Mouse (Mus musculus) heart, embryonic 10.5 days (tissue): ENCODE data around the gene Rimkla. TPM values are rescaled to one million over a fixed set of nuclear protein-coding genes. Genes with fewer than 3 reads are reported as not detected.

Experiments used
- DNase-seq: peaks from one replicate; pipeline ENCODE4 v3.0.0-alpha.2; 2017; ENCODE audit warnings: low spot score
- H3K27ac ChIP-seq: fragments of 300-500 bp; sonication (generic); 2 replicates; pipeline ENCODE4 v1.5.1; 2016; ENCODE audit warnings: mild to moderate bottlenecking
- H3K27me3 ChIP-seq: fragments of 300-500 bp; sonication (generic); 2 replicates; pipeline ENCODE4 v1.6.1; 2016; ENCODE audit warnings: mild to moderate bottlenecking; ENCODE audit not compliant: poor library complexity, insufficient read depth, severe bottlenecking
- H3K36me3 ChIP-seq: fragments of 300-500 bp; sonication (generic); 2 replicates; pipeline ENCODE4 v1.6.1; 2016; ENCODE audit warnings: mild to moderate bottlenecking, moderate library complexity
- H3K4me1 ChIP-seq: fragments of 300-500 bp; sonication (generic); 2 replicates; pipeline ENCODE4 v1.6.1; 2016; ENCODE audit warnings: mild to moderate bottlenecking
- H3K4me3 ChIP-seq: fragments of 300-500 bp; sonication (generic); 2 replicates; pipeline ENCODE4 v1.5.1; 2016; ENCODE audit warnings: mild to moderate bottlenecking, moderate library complexity
- H3K9me3 ChIP-seq: fragments of 300-500 bp; sonication (generic); 2 replicates; pipeline ENCODE4 v1.6.1; 2016; ENCODE audit warnings: mild to moderate bottlenecking, moderate library complexity
- WGBS: fragments of 180-500 bp; shearing (Covaris S2); methylation state at CpG from one replicate; pipeline ENCODE4 v1.1.7; 2016; 5-methylcytosine and 5-hydroxymethylcytosine counted together
- polyA plus RNA-seq: library from polyadenylated mRNA; unstranded; fragments of >200 nt; fragmentation: Nextera tagmentation; extraction: Ambion mirVana; gene quantifications from 2 replicates; pipeline ENCODE4 v1.2.1, GENCODE M21; 2016

The Rimkla gene
- polyA plus RNA-seq, 1 experiment from 2014 or later: 4.4 TPM

DNA sequence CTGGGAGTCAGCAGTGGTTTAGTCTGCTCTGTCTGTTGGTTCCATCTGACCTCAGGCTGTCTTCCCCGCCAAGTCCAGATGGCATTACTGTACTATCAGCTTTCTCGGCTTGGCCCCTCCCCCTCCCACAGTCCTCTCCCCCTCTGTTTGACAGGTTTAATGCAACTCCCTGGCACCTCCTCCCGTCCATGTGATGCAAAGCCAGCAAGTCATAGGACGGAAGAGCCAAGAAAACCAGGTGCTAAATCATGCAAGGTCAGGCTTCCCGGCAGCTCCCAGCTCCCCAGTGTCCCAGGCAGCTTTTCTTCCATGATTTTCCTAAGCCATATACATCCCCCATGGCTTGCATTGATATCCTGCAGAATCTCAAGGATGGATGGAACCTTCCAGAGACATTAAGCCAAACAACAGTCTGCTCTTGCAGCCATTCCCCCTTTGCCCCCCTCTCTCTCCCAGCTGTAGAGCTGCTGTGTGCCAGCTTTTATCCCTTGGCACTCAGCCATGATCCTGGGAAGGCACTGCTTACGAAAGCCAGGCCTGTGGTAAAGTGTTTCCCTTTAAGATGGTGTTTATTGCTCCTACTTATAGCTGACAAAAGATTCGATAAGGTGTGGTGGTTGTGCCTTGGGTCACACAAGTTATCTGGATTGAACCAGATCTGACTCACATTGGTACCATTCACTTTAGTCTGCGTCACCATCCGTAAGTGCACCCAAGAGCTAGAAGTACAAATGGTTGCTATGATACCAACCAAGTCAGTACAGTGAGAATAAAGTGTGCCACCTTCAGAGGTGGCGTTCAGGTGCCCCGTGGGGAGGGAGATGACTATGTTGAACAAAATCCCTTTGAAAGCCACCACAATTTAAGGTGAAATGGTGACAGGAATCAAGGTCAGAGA, 29.3 kb downstream of the Rimkla start:
- DNase-seq: no peak
- WGBS: 44% methylated on average over 11 of the region's 11 CpGs
- no peaks in the 10 kb centered on the region for H3K9me3 ChIP-seq
- 0 out of 2 replicates have a peak, but pooled peaks cover 8% of the 10 kb centered on the region for H3K27me3 ChIP-seq
- 0 out of 2 replicates have a peak, but pooled peaks cover under 1% of the 10 kb centered on the region for H3K36me3 ChIP-seq
- no peak overlapping the region for H3K4me3 ChIP-seq
- peak overlapping the region; percentile 3; the same call in 1 of the 2 replicates for H3K27ac ChIP-seq
- H3K4me1 ChIP-seq: peaks cover 26% of the 10 kb centered on the region

DNA sequence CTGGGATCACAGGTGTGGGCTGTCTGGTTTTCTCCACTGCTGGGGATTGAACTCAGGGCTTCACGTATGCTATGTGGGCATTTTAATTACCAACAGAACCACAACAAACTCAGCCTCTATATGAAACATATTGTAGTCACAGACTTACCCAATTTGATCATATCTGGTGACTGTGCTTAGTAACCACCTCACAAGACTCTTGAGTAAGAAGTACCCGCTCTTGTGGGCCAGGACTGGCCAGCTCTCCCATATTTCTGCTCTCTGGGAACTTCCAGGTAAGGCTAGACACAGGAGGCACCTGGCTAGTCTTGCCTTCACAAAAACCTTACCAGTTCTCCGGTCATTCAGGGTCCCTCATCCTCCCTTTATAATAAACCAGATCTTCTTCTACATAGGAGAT, 30.0 kb downstream of the Rimkla start:
- peaks cover 26% of the 10 kb centered on the region for H3K4me1 ChIP-seq
- H3K27me3 ChIP-seq: 0 out of 2 replicates have a peak, but pooled peaks cover 7% of the 10 kb centered on the region
- no peak for DNase-seq
- H3K9me3 ChIP-seq: no peaks in the 10 kb centered on the region
- no peaks in the 10 kb centered on the region for H3K36me3 ChIP-seq
- H3K4me3 ChIP-seq: no peak overlapping the region
- 87% methylated on average over 3 of the region's 3 CpGs for WGBS
- H3K27ac ChIP-seq: 0 out of 2 replicates have a peak overlapping the region, but pooled peaks have one; percentile 3

DNA sequence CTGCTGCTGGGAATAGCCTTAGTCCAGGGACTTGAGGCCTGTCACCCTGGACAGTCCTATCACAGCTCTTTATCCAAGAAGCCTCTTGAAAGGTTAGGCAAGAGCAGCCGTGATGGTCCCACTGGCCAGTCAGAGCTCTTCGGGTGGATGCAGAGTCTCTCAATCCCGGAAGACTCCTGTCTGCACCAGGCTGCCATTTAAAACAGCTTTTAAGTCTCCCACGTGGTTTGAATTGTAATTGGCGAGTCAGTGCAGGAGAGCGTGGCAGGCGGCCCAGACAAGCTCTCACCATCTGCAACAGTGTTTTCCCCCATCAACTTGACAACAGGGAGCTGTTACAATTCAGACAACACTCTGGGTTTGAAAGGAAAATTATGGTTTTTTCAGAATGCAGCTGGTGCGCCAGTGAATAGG, 31.7 kb downstream of the Rimkla start:
- no peak overlapping the region for H3K27ac ChIP-seq
- DNase-seq: no peak
- 41% methylated on average over 8 of the region's 8 CpGs for WGBS

DNA sequence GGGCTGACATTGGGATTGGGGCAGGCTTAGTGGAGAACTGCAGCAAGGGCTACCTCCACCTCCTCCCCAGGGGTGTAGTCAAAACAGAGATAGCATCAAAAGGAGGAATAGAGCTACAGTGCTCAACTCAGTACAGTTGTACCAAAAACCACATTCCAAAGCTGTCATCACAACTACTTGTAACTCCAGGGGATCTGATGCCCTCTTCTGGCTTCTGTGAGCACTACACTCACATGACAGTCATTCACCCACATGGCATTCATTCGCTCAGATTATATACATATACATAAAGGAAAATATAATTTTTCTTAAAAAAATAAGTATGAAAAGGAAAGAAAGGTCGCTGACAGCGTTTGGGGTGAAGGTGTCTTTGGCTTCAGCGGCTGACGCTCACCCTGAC, 32.1 kb downstream of the Rimkla start:
- H3K4me1 ChIP-seq: peaks cover 26% of the 10 kb centered on the region
- H3K27me3 ChIP-seq: 0 out of 2 replicates have a peak, but pooled peaks cover under 1% of the 10 kb centered on the region
- H3K4me3 ChIP-seq: no peak overlapping the region
- DNase-seq: no peak
- no peaks in the 10 kb centered on the region for H3K9me3 ChIP-seq
- no peaks in the 10 kb centered on the region for H3K36me3 ChIP-seq
- 57% methylated on average over 5 of the region's 5 CpGs for WGBS
- no peak overlapping the region for H3K27ac ChIP-seq

More for the DNA sequence above, 31.7 kb downstream of the Rimkla start:
- Histone ChIP-seq H3K4me1 (peaks cover 26% of the 10 kb centered on the region), H3K4me3 (no peak overlapping the region), H3K27me3 (0 out of 2 replicates have a peak, but pooled peaks cover 5% of the 10 kb centered on the region), H3K9me3 (no peaks in the 10 kb centered on the region), H3K36me3 (no peaks in the 10 kb centered on the region)

DNA sequence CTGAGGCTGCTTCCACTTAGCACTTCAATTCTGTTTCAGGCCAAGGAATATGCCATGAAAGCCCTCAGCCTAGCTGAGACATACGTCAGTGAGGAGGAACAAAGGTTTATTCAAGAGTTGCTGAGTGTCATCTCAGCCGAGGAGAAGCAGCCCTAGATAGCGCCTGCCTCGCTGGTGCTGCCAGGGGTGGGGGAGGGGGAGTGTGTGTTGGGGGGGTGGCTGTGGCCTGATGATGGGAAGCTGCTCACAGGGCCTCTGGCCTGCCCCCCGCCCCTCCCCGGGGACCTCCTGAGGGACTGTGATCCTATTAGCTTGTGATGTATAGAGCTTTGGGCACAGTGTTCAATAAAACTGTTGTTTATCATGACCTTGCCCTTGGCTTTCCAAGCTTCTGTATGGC, 38.9 kb downstream of the Rimkla start:
- WGBS: 11% methylated on average over 6 of the region's 6 CpGs
- H3K36me3 ChIP-seq: no peaks in the 10 kb centered on the region
- 0 out of 2 replicates have a peak, but pooled peaks cover 5% of the 10 kb centered on the region for H3K27me3 ChIP-seq
- H3K27ac ChIP-seq: peak overlapping the region; percentile 39
- no peak overlapping the region for H3K4me3 ChIP-seq
- no peaks in the 10 kb centered on the region for H3K9me3 ChIP-seq
- DNase-seq: no peak
- H3K4me1 ChIP-seq: peaks cover 22% of the 10 kb centered on the region

DNA sequence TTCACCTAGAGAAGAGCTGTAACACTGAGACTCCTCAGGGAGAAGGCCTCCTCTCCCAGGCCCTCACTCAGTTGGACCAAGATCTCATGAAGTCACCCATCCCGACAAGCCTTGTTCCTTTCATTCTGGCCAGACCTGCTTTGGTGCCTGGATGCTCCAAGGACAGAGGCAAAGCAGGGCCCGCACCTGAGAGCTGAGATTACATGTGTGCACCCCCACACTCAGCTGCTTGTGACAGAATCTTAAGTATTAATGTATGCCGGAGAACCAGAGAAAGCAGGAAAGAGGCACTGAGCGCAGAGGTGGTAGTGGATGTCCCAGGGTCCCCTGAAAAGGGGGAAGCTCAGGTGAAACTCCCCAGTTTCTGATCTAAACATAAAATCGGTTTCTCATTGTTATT, 39.3 kb downstream of the Rimkla start:
- H3K27ac ChIP-seq: peak overlapping the region; percentile 39; the same call in 1 of the 2 replicates
- 0 out of 2 replicates have a peak, but pooled peaks cover 5% of the 10 kb centered on the region for H3K27me3 ChIP-seq
- H3K9me3 ChIP-seq: no peaks in the 10 kb centered on the region
- H3K4me3 ChIP-seq: no peak overlapping the region
- WGBS: 59% methylated on average over 5 of the region's 5 CpGs
- peaks cover 22% of the 10 kb centered on the region for H3K4me1 ChIP-seq
- H3K36me3 ChIP-seq: no peaks in the 10 kb centered on the region
- no peak for DNase-seq

DNA sequence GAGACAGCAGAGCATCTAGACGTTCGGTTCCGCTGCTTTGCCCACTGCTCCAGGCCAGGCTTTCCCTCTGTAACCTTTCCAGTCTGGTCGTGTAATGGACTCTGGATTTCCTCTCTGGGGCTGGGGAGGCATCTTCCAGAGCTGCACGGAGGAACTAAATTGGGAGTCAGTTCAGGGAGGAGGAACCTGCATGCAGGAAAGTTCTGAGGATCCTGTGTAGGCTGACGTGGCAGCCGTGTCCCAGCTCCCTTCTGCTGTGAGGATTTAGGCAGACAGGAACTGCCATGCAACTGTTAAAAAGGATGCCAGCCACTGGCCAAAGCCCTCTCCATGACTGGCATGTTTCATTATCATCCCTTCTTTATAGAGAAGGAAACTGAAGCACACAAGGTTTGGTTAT, 42.0 kb downstream of the Rimkla start:
- Histone ChIP-seq H3K27me3 (0 out of 2 replicates have a peak, but pooled peaks cover 5% of the 10 kb centered on the region), H3K4me1 (peaks cover 22% of the 10 kb centered on the region), H3K9me3 (no peaks in the 10 kb centered on the region), H3K36me3 (no peaks in the 10 kb centered on the region), H3K27ac (no peak overlapping the region), H3K4me3 (no peak overlapping the region)
- no peak for DNase-seq
- 70% methylated on average over 7 of the region's 7 CpGs for WGBS

DNA sequence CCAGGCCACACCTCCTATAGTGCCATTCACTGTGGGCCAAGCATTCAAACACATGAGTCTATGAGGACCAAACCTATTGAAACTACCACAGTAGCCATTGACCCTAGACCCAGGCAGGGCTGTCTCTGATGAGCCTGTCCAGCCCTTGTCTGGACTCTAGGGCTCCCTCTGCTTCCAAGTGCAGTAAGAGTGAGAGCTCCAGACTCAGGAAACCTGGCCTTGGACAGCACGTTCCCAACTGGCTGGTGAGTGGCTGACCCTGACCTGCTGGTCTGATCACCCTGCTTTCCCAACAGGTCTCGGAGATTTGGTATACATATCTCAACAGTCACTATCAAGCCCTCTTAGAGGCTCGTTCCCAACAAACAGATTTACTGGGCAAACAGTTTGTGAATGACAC, 44.6 kb downstream of the Rimkla start:
- H3K27me3 ChIP-seq: 0 out of 2 replicates have a peak, but pooled peaks cover 5% of the 10 kb centered on the region
- DNase-seq: no peak
- no peaks in the 10 kb centered on the region for H3K36me3 ChIP-seq
- no peak overlapping the region for H3K4me3 ChIP-seq
- no peak overlapping the region for H3K27ac ChIP-seq
- WGBS: 71% methylated on average over 3 of the region's 3 CpGs
- no peaks in the 10 kb centered on the region for H3K9me3 ChIP-seq
- peaks cover 11% of the 10 kb centered on the region for H3K4me1 ChIP-seq

DNA sequence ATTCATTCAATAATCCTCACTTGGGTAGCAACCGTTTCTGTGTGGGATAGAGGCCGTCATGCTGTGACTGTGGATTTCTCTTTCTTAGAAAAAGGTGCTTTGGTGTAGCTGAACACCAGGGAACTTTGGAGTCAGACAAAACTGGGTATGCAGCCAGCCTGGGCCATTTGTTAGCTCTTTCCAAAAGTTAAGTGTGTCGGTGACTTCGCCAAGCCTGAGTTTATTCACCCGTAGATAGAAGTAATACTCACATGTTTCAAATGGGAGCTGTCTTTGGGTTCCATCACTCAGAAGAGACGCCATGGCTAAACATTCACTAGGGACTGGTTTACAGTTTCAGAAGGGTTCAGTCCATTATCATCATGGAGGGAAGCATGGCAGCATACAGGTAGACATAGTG, 45.2 kb downstream of the Rimkla start:
- no peak overlapping the region for H3K4me3 ChIP-seq
- no peak overlapping the region for H3K27ac ChIP-seq
- no peaks in the 10 kb centered on the region for H3K9me3 ChIP-seq
- no peaks in the 10 kb centered on the region for H3K36me3 ChIP-seq
- H3K4me1 ChIP-seq: peaks cover 12% of the 10 kb centered on the region
- 0 out of 2 replicates have a peak, but pooled peaks cover 5% of the 10 kb centered on the region for H3K27me3 ChIP-seq
- WGBS: 86% methylated on average over 6 of the region's 6 CpGs
- DNase-seq: no peak

DNA sequence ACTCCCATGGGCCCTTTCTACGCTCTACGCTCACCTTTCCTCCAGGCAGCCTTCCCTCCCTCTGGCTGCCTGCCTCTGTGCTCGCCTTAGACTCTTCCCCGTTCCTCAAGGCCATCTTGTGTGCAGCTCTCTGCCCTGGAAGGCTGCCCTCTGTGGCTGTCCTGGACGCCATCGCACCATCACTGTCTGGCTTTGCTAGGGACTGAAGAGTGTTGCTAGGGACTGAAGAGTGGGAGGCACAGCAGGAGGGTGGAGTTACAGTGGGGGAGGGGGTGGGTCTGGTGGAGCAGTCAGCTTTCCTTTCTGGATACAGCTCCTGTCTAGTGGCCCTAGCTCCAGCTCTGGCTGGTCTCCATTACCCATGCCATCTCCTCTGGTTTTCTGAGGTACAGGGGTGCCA, 49.9 kb downstream of the Rimkla start:
- no peak overlapping the region for H3K4me3 ChIP-seq
- 48% methylated on average over 6 of the region's 6 CpGs for WGBS
- DNase-seq: peak; percentile 73

DNA sequence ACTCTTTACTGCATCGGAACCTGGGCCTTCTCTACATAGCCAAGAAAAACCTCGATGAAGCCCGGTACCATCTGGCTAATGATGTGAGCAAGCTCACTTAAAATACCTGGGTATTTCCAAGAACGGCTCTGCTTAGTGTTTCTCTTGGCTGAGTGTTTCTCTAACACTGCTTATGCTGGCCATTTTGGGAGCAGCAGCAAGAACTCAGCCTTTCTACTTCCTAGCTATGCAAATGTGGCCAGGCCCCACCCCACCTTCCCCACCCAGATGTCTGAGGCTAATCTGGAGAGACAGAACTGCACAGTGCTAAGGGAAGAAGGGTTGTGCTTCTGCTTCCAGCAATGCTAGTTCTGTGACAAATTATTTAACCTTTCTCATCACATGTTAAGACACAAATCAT, 50.6 kb downstream of the Rimkla start:
- WGBS: 88% methylated on average over 4 of the region's 4 CpGs
- Histone ChIP-seq H3K36me3 (no peaks in the 10 kb centered on the region), H3K27ac (no peak overlapping the region), H3K4me3 (no peak overlapping the region), H3K27me3 (no peaks in the 10 kb centered on the region), H3K4me1 (peaks cover 6% of the 10 kb centered on the region), H3K9me3 (no peaks in the 10 kb centered on the region)
- peak; percentile 66 for DNase-seq

More for the DNA sequence above, 49.9 kb downstream of the Rimkla start:
- Histone ChIP-seq H3K27ac (peak overlapping the region; percentile 16; the same call in 1 of the 2 replicates), H3K36me3 (no peaks in the 10 kb centered on the region), H3K4me1 (peaks cover 6% of the 10 kb centered on the region), H3K9me3 (no peaks in the 10 kb centered on the region), H3K27me3 (no peaks in the 10 kb centered on the region)

DNA sequence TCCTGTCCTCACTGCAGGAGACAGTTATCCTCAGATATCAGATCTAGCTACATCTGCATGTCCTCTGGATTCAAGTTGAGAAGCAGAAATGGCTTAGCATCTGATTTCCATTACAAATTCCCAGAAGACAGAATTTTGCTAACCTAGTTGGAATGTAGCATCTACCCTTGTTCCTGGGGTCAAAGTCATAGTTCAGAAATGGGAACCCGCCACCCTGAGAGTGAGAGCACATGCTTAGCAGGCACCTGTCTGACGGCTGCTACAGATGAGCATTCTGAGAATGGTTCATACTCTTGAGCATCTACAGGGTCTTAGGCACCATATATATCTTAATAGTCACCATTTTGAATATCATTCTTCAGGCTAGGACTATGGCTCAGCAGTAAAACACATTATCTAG, 54.5 kb downstream of the Rimkla start:
- H3K27me3 ChIP-seq: no peaks in the 10 kb centered on the region
- no peak overlapping the region for H3K27ac ChIP-seq
- no peak for DNase-seq
- 0 out of 2 replicates have a peak, but pooled peaks cover 6% of the 10 kb centered on the region for H3K9me3 ChIP-seq
- 79% methylated on average over 2 of the region's 2 CpGs for WGBS
- no peak overlapping the region for H3K4me3 ChIP-seq
- no peaks in the 10 kb centered on the region for H3K36me3 ChIP-seq
- peaks cover 6% of the 10 kb centered on the region for H3K4me1 ChIP-seq

DNA sequence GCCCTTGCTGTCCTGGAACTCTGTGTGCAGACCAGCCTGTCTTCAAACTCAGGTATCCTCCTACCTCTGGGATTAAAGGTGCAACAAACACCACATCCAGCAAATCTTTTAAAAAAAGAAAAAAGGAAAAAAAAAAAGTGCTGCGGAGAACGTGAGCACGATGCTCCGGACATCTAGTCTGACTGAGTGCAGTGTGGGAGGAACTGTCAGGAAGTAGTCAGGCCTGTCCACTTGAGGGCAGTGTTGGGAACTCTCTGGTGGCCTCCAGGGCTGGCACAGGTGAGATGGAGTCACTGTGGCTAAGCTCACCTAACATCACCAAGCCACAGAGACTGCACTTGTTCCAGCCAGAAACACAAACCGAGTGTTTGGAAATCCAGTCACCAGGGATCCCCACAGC, 61.8 kb downstream of the Rimkla start:
- 23% methylated on average over 5 of the region's 5 CpGs for WGBS
- Histone ChIP-seq H3K36me3 (no peaks in the 10 kb centered on the region), H3K4me1 (no peaks in the 10 kb centered on the region), H3K27me3 (0 out of 2 replicates have a peak, but pooled peaks cover 8% of the 10 kb centered on the region), H3K9me3 (0 out of 2 replicates have a peak, but pooled peaks cover under 1% of the 10 kb centered on the region), H3K27ac (no peak overlapping the region), H3K4me3 (no peak overlapping the region)
- no peak for DNase-seq
